Mouse (Mus musculus): ENCODE measurements around the gene Shisa5. TPM values are rescaled to one million over a fixed set of nuclear protein-coding genes. Genes with fewer than 3 reads are reported as not detected.

The Shisa5 gene
- polyA plus RNA-seq, 1 experiment: 675 TPM

DNA sequence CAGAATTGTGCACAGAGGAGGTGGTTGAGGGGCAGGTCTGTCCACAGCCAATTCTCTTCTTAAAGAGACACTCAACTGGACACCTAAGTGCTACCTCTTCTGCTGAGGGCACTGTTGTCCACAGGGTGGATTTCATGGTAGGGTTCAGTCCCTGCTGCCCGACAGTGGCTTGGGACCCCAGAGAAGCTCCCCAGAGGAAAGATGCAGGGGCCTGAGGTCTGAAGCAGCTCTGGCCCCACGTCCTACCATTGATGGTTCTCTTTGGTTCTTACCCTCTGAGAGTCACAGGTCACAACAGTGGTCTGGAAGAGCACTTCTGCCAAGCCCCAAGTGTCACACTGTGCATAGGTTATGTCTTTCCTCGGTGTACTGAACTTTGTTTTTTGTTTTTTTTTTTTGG is 15.0 kb downstream of the Shisa5 start:
- 74% methylated on average over 3 of the region's 3 CpGs for WGBS
- peak overlapping the region; percentile 94 for H3K27ac ChIP-seq (ENCODE audit: insufficient read depth, low read depth, low read length)
- H3K36me3 ChIP-seq (ENCODE audit: control insufficient read depth, insufficient read depth, low read length): peaks cover 21% of the 10 kb centered on the region
- no peaks in the 10 kb centered on the region for H3K27me3 ChIP-seq (ENCODE audit: control insufficient read depth, insufficient read depth, low read length)
- no peak for TF ChIP-seq POLR2A (IDR thresholded peaks at IDR 0.05; ENCODE audit: low read depth, low read length)
- no peak for TF ChIP-seq CTCF (IDR thresholded peaks at IDR 0.05; ENCODE audit: extremely low read depth, insufficient read length, insufficient replicate concordance, low read depth, low read length)
- peaks cover 23% of the 10 kb centered on the region for H3K4me1 ChIP-seq (ENCODE audit: control insufficient read depth, insufficient read depth, insufficient read length, low read length)
- peak overlapping the region; percentile 60 for H3K4me3 ChIP-seq (ENCODE audit: low read depth, low read length)

GRCm38 (mm10) chr9:109053851-109054250 is 15.5 kb downstream of the Shisa5 start:
- peaks cover 27% of the 10 kb centered on the region for H3K4me1 ChIP-seq (ENCODE audit: control insufficient read depth, insufficient read depth, insufficient read length, low read length)
- TF ChIP-seq CTCF (IDR thresholded peaks at IDR 0.05; ENCODE audit: extremely low read depth, insufficient read length, insufficient replicate concordance, low read depth, low read length) (no peak), POLR2A (IDR thresholded peaks at IDR 0.05; ENCODE audit: low read depth, low read length) (no peak)
- peaks cover 20% of the 10 kb centered on the region for H3K36me3 ChIP-seq (ENCODE audit: control insufficient read depth, insufficient read depth, low read length)
- H3K27ac ChIP-seq (ENCODE audit: insufficient read depth, low read depth, low read length): peak overlapping the region; percentile 24
- 77% methylated on average over 6 of the region's 6 CpGs for WGBS
- H3K27me3 ChIP-seq (ENCODE audit: control insufficient read depth, insufficient read depth, low read length): no peaks in the 10 kb centered on the region
- H3K4me3 ChIP-seq (ENCODE audit: low read depth, low read length): peak overlapping the region; percentile 24; the same call in 1 of the 2 replicates

DNA sequence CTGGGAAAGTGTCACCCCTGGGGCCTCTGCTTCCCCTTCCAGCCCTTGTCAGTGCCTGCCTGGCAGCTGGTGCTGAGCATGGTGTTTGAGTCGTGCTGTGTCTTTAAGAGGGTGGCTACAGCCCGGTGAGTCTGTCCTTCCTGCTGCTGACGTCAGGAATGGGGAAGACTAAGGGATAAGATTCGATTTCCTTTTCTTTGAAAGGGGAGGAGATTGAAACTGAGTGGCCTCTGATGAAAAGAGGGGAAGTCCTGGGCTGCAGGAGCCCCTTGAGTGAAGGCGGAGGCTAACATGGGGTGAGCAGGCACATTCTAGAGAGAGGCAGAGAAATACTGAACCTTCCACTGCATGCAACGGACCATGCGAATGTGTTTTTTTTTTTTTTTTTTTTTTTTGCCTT is 16.3 kb downstream of the Shisa5 start:
- Histone ChIP-seq H3K27me3 (ENCODE audit: control insufficient read depth, insufficient read depth, low read length) (no peaks in the 10 kb centered on the region), H3K36me3 (ENCODE audit: control insufficient read depth, insufficient read depth, low read length) (peaks cover 20% of the 10 kb centered on the region), H3K27ac (ENCODE audit: insufficient read depth, low read depth, low read length) (peak overlapping the region; percentile 76), H3K4me1 (ENCODE audit: control insufficient read depth, insufficient read depth, insufficient read length, low read length) (peaks cover 25% of the 10 kb centered on the region), H3K4me3 (ENCODE audit: low read depth, low read length) (peak overlapping the region; percentile 59)
- WGBS: 1% methylated on average over 7 of the region's 7 CpGs
- TF ChIP-seq POLR2A (IDR thresholded peaks at IDR 0.05; ENCODE audit: low read depth, low read length) (peak; percentile 63; the same call in 1 of the 2 replicates), CTCF (IDR thresholded peaks at IDR 0.05; ENCODE audit: extremely low read depth, insufficient read length, insufficient replicate concordance, low read depth, low read length) (peak; percentile 17; the same call in 1 of the 2 replicates)

GRCm38 (mm10) chr9:109055271-109056030 is 17.1 kb downstream of the Shisa5 start:
- H3K27me3 ChIP-seq (ENCODE audit: control insufficient read depth, insufficient read depth, low read length): no peaks in the 10 kb centered on the region
- TF ChIP-seq CTCF (IDR thresholded peaks at IDR 0.05; ENCODE audit: extremely low read depth, insufficient read length, insufficient replicate concordance, low read depth, low read length): no peak
- no peak for TF ChIP-seq POLR2A (IDR thresholded peaks at IDR 0.05; ENCODE audit: low read depth, low read length)
- peaks cover 24% of the 10 kb centered on the region for H3K4me1 ChIP-seq (ENCODE audit: control insufficient read depth, insufficient read depth, insufficient read length, low read length)
- peak overlapping the region; percentile 34 for H3K27ac ChIP-seq (ENCODE audit: insufficient read depth, low read depth, low read length)
- 85% methylated on average over 12 of the region's 12 CpGs for WGBS
- H3K36me3 ChIP-seq (ENCODE audit: control insufficient read depth, insufficient read depth, low read length): peaks cover 20% of the 10 kb centered on the region
- peak overlapping the region; percentile 59 for H3K4me3 ChIP-seq (ENCODE audit: low read depth, low read length)

DNA sequence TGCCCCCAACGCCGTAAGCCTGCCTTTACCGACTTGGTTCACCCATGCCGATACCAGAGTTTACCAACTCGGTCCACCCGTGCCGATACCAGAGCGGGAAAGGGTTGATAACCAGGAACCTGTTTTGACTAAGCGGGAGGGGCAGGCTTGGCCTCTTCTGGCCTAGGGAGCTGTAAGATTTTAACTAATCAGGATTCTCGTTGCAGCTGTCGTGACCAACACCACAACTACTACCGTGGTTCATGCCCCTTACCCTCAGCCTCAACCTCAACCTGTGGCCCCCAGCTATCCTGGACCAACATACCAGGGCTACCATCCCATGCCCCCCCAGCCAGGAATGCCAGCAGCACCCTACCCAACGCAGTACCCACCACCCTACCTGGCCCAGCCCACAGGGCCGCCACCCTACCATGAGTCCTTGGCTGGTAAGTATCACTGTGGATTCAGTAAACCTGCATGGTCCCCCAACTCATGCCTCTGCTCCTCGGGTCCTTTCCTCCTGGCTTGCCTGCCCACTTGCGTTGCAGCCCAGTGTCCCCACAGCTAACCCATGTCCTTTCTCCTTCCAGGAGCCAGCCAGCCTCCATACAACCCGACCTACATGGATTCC is 17.8 kb downstream of the Shisa5 start:
- WGBS: 86% methylated on average over 17 of the region's 17 CpGs
- Histone ChIP-seq H3K27ac (ENCODE audit: insufficient read depth, low read depth, low read length) (no peak overlapping the region; the same call in 1 of the 2 replicates), H3K27me3 (ENCODE audit: control insufficient read depth, insufficient read depth, low read length) (no peaks in the 10 kb centered on the region), H3K4me3 (ENCODE audit: low read depth, low read length) (peak overlapping the region; percentile 59), H3K4me1 (ENCODE audit: control insufficient read depth, insufficient read depth, insufficient read length, low read length) (peaks cover 24% of the 10 kb centered on the region), H3K36me3 (ENCODE audit: control insufficient read depth, insufficient read depth, low read length) (peaks cover 20% of the 10 kb centered on the region)
- no peak for TF ChIP-seq POLR2A (IDR thresholded peaks at IDR 0.05; ENCODE audit: low read depth, low read length)
- no peak for TF ChIP-seq CTCF (IDR thresholded peaks at IDR 0.05; ENCODE audit: extremely low read depth, insufficient read length, insufficient replicate concordance, low read depth, low read length)

GRCm38 (mm10) chr9:109056916-109057315 is 18.6 kb downstream of the Shisa5 start:
- Histone ChIP-seq H3K36me3 (ENCODE audit: control insufficient read depth, insufficient read depth, low read length) (peaks cover 20% of the 10 kb centered on the region), H3K27ac (ENCODE audit: insufficient read depth, low read depth, low read length) (0 out of 2 replicates have a peak overlapping the region, but pooled peaks have one; percentile 31), H3K4me1 (ENCODE audit: control insufficient read depth, insufficient read depth, insufficient read length, low read length) (peaks cover 24% of the 10 kb centered on the region), H3K27me3 (ENCODE audit: control insufficient read depth, insufficient read depth, low read length) (no peaks in the 10 kb centered on the region), H3K4me3 (ENCODE audit: low read depth, low read length) (no peak overlapping the region)
- TF ChIP-seq POLR2A (IDR thresholded peaks at IDR 0.05; ENCODE audit: low read depth, low read length) (no peak), CTCF (IDR thresholded peaks at IDR 0.05; ENCODE audit: extremely low read depth, insufficient read length, insufficient replicate concordance, low read depth, low read length) (no peak)
- WGBS: 81% methylated on average over 4 of the region's 4 CpGs

DNA sequence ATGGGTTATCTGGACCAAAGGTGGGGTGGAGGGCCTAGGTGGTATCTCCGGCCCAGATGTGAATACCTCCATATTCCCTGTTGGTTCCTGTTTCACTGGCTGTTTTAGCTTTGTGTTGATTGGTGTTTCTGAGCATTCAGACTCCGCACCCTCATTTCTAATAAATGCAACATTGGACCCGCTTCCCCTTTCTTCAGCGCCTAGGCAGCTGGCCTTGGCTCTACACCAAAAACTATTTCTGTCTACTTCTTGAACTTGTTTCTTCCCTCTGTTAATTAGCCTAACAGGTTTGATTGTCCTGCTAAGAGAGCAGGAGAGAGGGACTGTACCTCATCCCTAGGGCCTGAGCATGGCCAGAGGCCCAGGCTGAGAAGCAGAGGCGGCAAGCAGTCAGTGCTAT is 19.2 kb downstream of the Shisa5 start:
- H3K4me1 ChIP-seq (ENCODE audit: control insufficient read depth, insufficient read depth, insufficient read length, low read length): peaks cover 24% of the 10 kb centered on the region
- H3K36me3 ChIP-seq (ENCODE audit: control insufficient read depth, insufficient read depth, low read length): peaks cover 20% of the 10 kb centered on the region
- TF ChIP-seq CTCF (IDR thresholded peaks at IDR 0.05; ENCODE audit: extremely low read depth, insufficient read length, insufficient replicate concordance, low read depth, low read length) (no peak), POLR2A (IDR thresholded peaks at IDR 0.05; ENCODE audit: low read depth, low read length) (no peak)
- H3K27me3 ChIP-seq (ENCODE audit: control insufficient read depth, insufficient read depth, low read length): no peaks in the 10 kb centered on the region
- WGBS: 82% methylated on average over 5 of the region's 5 CpGs
- peak overlapping the region; percentile 61 for H3K4me3 ChIP-seq (ENCODE audit: low read depth, low read length)
- H3K27ac ChIP-seq (ENCODE audit: insufficient read depth, low read depth, low read length): peak overlapping the region; percentile 48
